Mouse (Mus musculus): ENCODE measurements around the gene Tmem183a. TPM values are rescaled to one million over a fixed set of nuclear protein-coding genes. Genes with fewer than 3 reads are reported as not detected.

Tmem183a gene
- polyA plus RNA-seq, 1 experiment: 111 TPM

GRCm38 (mm10) chr1:134381051-134381450, 19.3 kb upstream of the Tmem183a start:
- no peak for DNase-seq (ENCODE audit: low read depth)
- TF ChIP-seq CTCF (IDR thresholded peaks at IDR 0.05; ENCODE audit: borderline replicate concordance, extremely low read depth, insufficient read depth, insufficient read length): no peak
- no peak for TF ChIP-seq POLR2A (IDR thresholded peaks at IDR 0.05; ENCODE audit: borderline replicate concordance, extremely low read depth, insufficient read depth, insufficient read length, poor library complexity, severe bottlenecking)

GRCm38 (mm10) chr1:134374124-134374523, 12.3 kb upstream of the Tmem183a start:
- DNase-seq (ENCODE audit: low read depth): no peak

DNA sequence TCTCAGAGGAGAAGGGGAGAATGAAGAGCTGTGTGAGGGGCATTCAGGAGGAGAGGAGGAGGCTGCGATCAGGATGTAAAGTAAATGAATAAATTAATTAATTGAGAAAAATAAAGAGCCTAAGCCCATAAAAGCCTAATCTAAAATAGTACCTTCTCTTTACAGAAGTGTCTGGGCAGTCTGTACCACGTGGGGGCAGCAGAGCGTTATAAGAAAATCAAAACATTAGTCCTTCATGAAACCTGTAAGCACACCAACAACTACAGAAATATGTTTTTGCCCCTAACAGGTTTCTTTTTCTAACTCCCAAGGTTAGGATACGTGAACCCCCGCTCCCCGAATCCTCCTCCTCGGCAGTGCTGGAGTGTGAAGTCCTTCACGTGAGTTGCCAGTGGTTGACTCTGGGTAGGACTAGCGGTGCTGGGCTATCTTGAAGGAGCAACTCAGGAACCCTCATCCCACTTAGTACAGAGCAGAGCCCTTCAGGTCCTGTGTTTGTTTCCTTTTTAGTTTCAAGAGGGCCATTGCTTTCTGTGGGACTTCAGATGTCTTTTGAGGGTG, 7.1 kb upstream of the Tmem183a start:
- no peak for TF ChIP-seq POLR2A (IDR thresholded peaks at IDR 0.05; ENCODE audit: borderline replicate concordance, extremely low read depth, insufficient read depth, insufficient read length, poor library complexity, severe bottlenecking)
- TF ChIP-seq CTCF (IDR thresholded peaks at IDR 0.05; ENCODE audit: borderline replicate concordance, extremely low read depth, insufficient read depth, insufficient read length): peak; percentile 36; the same call in 1 of the 2 replicates
- DNase-seq (ENCODE audit: low read depth): peak; percentile 68

More at GRCm38 (mm10) chr1:134374124-134374523, 12.3 kb upstream of the Tmem183a start:
- TF ChIP-seq CTCF (IDR thresholded peaks at IDR 0.05; ENCODE audit: borderline replicate concordance, extremely low read depth, insufficient read depth, insufficient read length) (no peak), POLR2A (IDR thresholded peaks at IDR 0.05; ENCODE audit: borderline replicate concordance, extremely low read depth, insufficient read depth, insufficient read length, poor library complexity, severe bottlenecking) (no peak)

- TF ChIP-seq POLR2A (IDR thresholded peaks at IDR 0.05; ENCODE audit: borderline replicate concordance, extremely low read depth, insufficient read depth, insufficient read length, poor library complexity, severe bottlenecking): no peak
- no peak for DNase-seq (ENCODE audit: low read depth)
These were observed 3.7 kb upstream of the Tmem183a start for GRCm38 (mm10) chr1:134365491-134365890.

- no peak for DNase-seq (ENCODE audit: low read depth)
- TF ChIP-seq CTCF (IDR thresholded peaks at IDR 0.05; ENCODE audit: borderline replicate concordance, extremely low read depth, insufficient read depth, insufficient read length): no peak
- TF ChIP-seq POLR2A (IDR thresholded peaks at IDR 0.05; ENCODE audit: borderline replicate concordance, extremely low read depth, insufficient read depth, insufficient read length, poor library complexity, severe bottlenecking): no peak
These were observed 1.4 kb upstream of the Tmem183a start for GRCm38 (mm10) chr1:134363194-134363593.

- no peak for DNase-seq (ENCODE audit: low read depth)
- TF ChIP-seq POLR2A (IDR thresholded peaks at IDR 0.05; ENCODE audit: borderline replicate concordance, extremely low read depth, insufficient read depth, insufficient read length, poor library complexity, severe bottlenecking) (no peak), CTCF (IDR thresholded peaks at IDR 0.05; ENCODE audit: borderline replicate concordance, extremely low read depth, insufficient read depth, insufficient read length) (no peak)
These were observed 453 bp downstream of the Tmem183a start for GRCm38 (mm10) chr1:134361195-134361856.

DNA sequence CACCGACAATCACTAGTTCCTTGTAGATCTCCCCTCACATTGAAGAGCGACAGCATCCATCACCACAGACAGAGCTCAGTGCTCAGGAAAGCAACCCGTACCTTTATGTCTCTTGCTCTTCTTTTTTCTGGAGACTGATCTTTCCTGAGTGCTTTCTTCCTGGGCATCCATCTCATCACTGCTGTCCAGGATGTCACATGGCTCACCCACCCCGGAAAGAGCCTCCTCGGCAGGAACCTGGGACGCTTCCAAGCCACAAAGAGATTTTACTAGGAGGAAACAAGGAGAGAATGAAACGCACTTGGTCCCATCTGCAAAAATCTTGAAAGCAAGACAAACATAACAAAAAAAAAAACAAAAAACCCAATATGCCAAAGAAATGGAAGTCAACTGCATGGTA, 1.1 kb downstream of the Tmem183a start:
- no peak for DNase-seq (ENCODE audit: low read depth)
- no peak for TF ChIP-seq POLR2A (IDR thresholded peaks at IDR 0.05; ENCODE audit: borderline replicate concordance, extremely low read depth, insufficient read depth, insufficient read length, poor library complexity, severe bottlenecking)
- TF ChIP-seq CTCF (IDR thresholded peaks at IDR 0.05; ENCODE audit: borderline replicate concordance, extremely low read depth, insufficient read depth, insufficient read length): no peak

DNA sequence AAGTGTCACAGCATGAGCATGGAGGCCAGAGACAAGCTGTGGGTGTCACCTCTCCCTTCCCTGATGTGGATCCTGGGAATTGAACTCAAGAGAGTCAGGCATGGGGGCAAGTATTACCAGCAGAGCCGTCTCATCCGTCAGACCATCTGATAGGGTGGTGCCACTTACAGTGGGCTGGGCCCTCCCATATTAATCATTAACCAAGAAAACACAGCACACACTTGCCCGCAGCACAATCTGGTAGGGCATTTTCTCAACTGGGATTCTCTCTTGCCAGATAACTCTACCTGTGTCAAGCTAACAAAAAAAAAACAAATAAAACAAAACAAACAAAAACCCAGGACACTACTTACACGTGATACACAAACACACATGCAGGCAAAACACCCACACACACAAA, 4.3 kb downstream of the Tmem183a start:
- no peak for DNase-seq (ENCODE audit: low read depth)
- no peak for TF ChIP-seq POLR2A (IDR thresholded peaks at IDR 0.05; ENCODE audit: borderline replicate concordance, extremely low read depth, insufficient read depth, insufficient read length, poor library complexity, severe bottlenecking)
- no peak for TF ChIP-seq CTCF (IDR thresholded peaks at IDR 0.05; ENCODE audit: borderline replicate concordance, extremely low read depth, insufficient read depth, insufficient read length)

DNA sequence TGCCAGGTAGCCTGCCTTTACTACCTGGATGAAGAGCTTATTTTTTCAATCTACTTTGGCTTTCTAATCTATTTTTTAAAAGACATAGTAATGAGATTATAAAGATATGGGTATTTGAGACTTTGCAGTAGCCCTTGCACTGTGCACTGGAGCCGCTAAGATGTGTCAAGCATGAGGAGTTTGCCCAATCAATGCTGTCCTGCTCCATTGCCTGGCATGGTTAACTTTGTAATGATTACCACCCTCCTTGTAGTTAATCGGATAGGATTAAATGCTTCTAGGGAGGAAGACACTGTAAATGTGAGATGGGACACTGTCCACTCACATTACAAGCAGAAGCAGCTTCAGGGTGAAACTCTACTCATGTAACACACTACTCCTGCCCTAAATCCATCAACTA, 8.5 kb downstream of the Tmem183a start:
- TF ChIP-seq POLR2A (IDR thresholded peaks at IDR 0.05; ENCODE audit: borderline replicate concordance, extremely low read depth, insufficient read depth, insufficient read length, poor library complexity, severe bottlenecking): no peak
- no peak for TF ChIP-seq CTCF (IDR thresholded peaks at IDR 0.05; ENCODE audit: borderline replicate concordance, extremely low read depth, insufficient read depth, insufficient read length)
- DNase-seq (ENCODE audit: low read depth): no peak

DNA sequence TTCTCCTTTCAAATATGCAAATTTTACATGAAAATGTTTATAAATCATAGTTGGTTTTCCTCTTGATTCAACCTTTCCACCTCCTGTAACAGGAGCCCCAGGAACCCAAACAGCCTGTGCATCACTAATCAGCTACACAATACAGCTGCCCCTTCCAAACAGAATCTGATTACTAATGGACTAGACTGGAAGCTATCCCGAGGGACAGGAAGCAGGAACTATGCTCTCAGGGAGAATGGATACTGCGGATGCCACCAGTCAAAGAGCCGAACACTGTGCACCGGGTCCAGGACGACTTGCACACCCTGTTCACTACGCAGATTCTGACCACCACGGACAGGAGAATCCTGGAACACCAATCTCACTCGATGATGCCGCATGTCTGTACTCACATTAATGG, 14.0 kb downstream of the Tmem183a start:
- no peak for DNase-seq (ENCODE audit: low read depth)
- TF ChIP-seq CTCF (IDR thresholded peaks at IDR 0.05; ENCODE audit: borderline replicate concordance, extremely low read depth, insufficient read depth, insufficient read length) (no peak), POLR2A (IDR thresholded peaks at IDR 0.05; ENCODE audit: borderline replicate concordance, extremely low read depth, insufficient read depth, insufficient read length, poor library complexity, severe bottlenecking) (no peak)

- no peak for TF ChIP-seq CTCF (IDR thresholded peaks at IDR 0.05; ENCODE audit: borderline replicate concordance, extremely low read depth, insufficient read depth, insufficient read length)
- TF ChIP-seq POLR2A (IDR thresholded peaks at IDR 0.05; ENCODE audit: borderline replicate concordance, extremely low read depth, insufficient read depth, insufficient read length, poor library complexity, severe bottlenecking): no peak
- DNase-seq (ENCODE audit: low read depth): no peak
These were observed 16.7 kb downstream of the Tmem183a start for GRCm38 (mm10) chr1:134345075-134345474.
